Mouse (Mus musculus) liver, embryonic 16.5 days (tissue): ENCODE measurements around the gene Kdm2b. TPM values are rescaled to one million over a fixed set of nuclear protein-coding genes. Genes with fewer than 3 reads are reported as not detected.

Source experiments
- ATAC-seq: fragments of 200-750 bp; cut with Nextera tagmentation; 2 replicates; pipeline ENCODE4 v1.8.0; 2017; ENCODE audit warnings: low read depth, mild to moderate bottlenecking, moderate number of reproducible peaks, moderate library complexity
- H3K27ac ChIP-seq: fragments of 300-500 bp; sonication (generic); 2 replicates; pipeline ENCODE4 v1.5.1; 2014; ENCODE audit warnings: mild to moderate bottlenecking, low read length
- H3K27me3 ChIP-seq: fragments of 300-500 bp; sonication (generic); 2 replicates; pipeline ENCODE4 v1.6.1; 2014; ENCODE audit warnings: low read depth, low read length, mixed read lengths; ENCODE audit not compliant: control insufficient read depth, insufficient read depth
- H3K36me3 ChIP-seq: fragments of 300-500 bp; sonication (generic); 2 replicates; pipeline ENCODE4 v1.6.1; 2014; ENCODE audit warnings: mild to moderate bottlenecking; ENCODE audit not compliant: control insufficient read depth, insufficient read depth
- H3K4me1 ChIP-seq: fragments of 300-500 bp; sonication (generic); 2 replicates; pipeline ENCODE4 v1.6.1; 2014; ENCODE audit warnings: low read depth, low read length, mixed read lengths; ENCODE audit not compliant: control insufficient read depth
- H3K4me2 ChIP-seq: fragments of 300-500 bp; sonication (generic); 2 replicates; pipeline ENCODE4 v1.6.1; 2014; ENCODE audit warnings: low read depth, low read length, mixed read lengths
- H3K4me3 ChIP-seq: fragments of 300-500 bp; sonication (generic); 2 replicates; pipeline ENCODE4 v1.5.1; 2014; ENCODE audit warnings: low read depth, mild to moderate bottlenecking, low read length
- H3K9ac ChIP-seq: fragments of 300-500 bp; sonication (generic); 2 replicates; pipeline ENCODE4 v1.6.1; 2014; ENCODE audit warnings: low read depth, low read length
- H3K9me3 ChIP-seq: fragments of 300-500 bp; sonication (generic); replicated peaks from 2 replicates; pipeline ENCODE4 v1.6.1; 2016; ENCODE audit warnings: low read length; ENCODE audit not compliant: control insufficient read depth
- WGBS: fragments of 180-500 bp; shearing (Covaris S2); extraction: QIAGEN DNeasy Blood & Tissue Kit; methylation state at CpG from one replicate; pipeline ENCODE4 v1.1.7; 2014; ENCODE audit not compliant: insufficient replicate concordance; 5-methylcytosine and 5-hydroxymethylcytosine counted together
- polyA plus RNA-seq: library from polyadenylated mRNA; unstranded; fragments of >200 nt; fragmentation: Nextera tagmentation; extraction: Ambion mirVana; gene quantifications from 2 replicates; pipeline ENCODE4 v1.2.1, GENCODE M21; 2015

Kdm2b gene
- polyA plus RNA-seq, 1 experiment from 2014 or later, result 14.4 TPM

- no peaks in the 10 kb centered on the region; the same call in 1 of the 2 replicates for H3K4me1 ChIP-seq
- H3K9ac ChIP-seq, result no peak overlapping the region
- H3K27ac ChIP-seq, result no peak overlapping the region
- 69% methylated on average over 4 of the region's 4 CpGs for WGBS
- ATAC-seq, result no peak
- no peak overlapping the region for H3K4me2 ChIP-seq
- no peaks in the 10 kb centered on the region for H3K9me3 ChIP-seq
- no peaks in the 10 kb centered on the region for H3K27me3 ChIP-seq
- no peak overlapping the region for H3K4me3 ChIP-seq
- no peaks in the 10 kb centered on the region for H3K36me3 ChIP-seq
These were observed 76.8 kb downstream of the Kdm2b start for GRCm38 (mm10) chr5:122912863-122913262.

- 83% methylated on average over 18 of the region's 18 CpGs for WGBS
- H3K27me3 ChIP-seq, result no peaks in the 10 kb centered on the region
- no peak overlapping the region for H3K27ac ChIP-seq
- no peak overlapping the region for H3K9ac ChIP-seq
- no peak for ATAC-seq
- H3K9me3 ChIP-seq, result no peaks in the 10 kb centered on the region
- H3K4me3 ChIP-seq, result no peak overlapping the region
- H3K4me2 ChIP-seq, result no peak overlapping the region
- no peaks in the 10 kb centered on the region for H3K36me3 ChIP-seq
- H3K4me1 ChIP-seq, result no peaks in the 10 kb centered on the region
These were observed 80.1 kb downstream of the Kdm2b start for GRCm38 (mm10) chr5:122909481-122909880.

GRCm38 (mm10) chr5:122908001-122908400, 81.6 kb downstream of the Kdm2b start:
- Histone ChIP-seq H3K36me3 (no peaks in the 10 kb centered on the region), H3K27me3 (no peaks in the 10 kb centered on the region)
- WGBS, result 61% methylated on average over 2 of the region's 2 CpGs

DNA sequence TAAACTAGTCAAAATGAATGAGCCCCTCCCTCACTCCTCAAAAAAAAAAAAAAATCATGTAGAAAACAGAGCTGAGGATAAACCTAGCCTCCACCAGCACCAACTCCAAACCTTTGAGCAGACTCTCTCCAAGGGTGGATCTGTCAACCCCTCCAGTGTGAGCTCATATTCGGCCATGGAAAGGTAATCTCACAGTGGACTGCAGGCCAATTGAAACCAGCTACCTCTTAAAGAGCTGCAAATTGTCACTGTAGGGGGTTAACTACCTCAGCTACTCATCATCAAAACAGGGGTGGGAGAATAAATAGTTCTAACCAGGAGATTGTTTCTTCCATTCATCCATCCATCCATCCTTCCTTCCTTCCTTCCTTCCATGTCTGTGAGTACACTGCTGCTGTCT, 82.4 kb downstream of the Kdm2b start:
- WGBS, result 48% methylated on average over 1 of the region's 1 CpGs
- Histone ChIP-seq H3K9ac (no peak overlapping the region), H3K9me3 (no peaks in the 10 kb centered on the region), H3K4me1 (peaks cover 13% of the 10 kb centered on the region), H3K36me3 (no peaks in the 10 kb centered on the region), H3K27me3 (no peaks in the 10 kb centered on the region), H3K27ac (no peak overlapping the region), H3K4me2 (no peak overlapping the region), H3K4me3 (no peak overlapping the region)
- ATAC-seq, result no peak

More at GRCm38 (mm10) chr5:122908001-122908400, 81.6 kb downstream of the Kdm2b start:
- ATAC-seq, result no peak
- Histone ChIP-seq H3K4me3 (no peak overlapping the region), H3K4me1 (peaks cover 6% of the 10 kb centered on the region), H3K9me3 (no peaks in the 10 kb centered on the region), H3K9ac (no peak overlapping the region), H3K4me2 (no peak overlapping the region), H3K27ac (no peak overlapping the region)

GRCm38 (mm10) chr5:122903165-122903564, 86.5 kb downstream of the Kdm2b start:
- 24% methylated on average over 5 of the region's 5 CpGs for WGBS
- peak overlapping the region; percentile 46 for H3K27ac ChIP-seq
- ATAC-seq, result no peak
- H3K9me3 ChIP-seq, result no peaks in the 10 kb centered on the region
- H3K4me2 ChIP-seq, result 0 out of 2 replicates have a peak overlapping the region, but pooled peaks have one; percentile 6
- no peak overlapping the region for H3K9ac ChIP-seq
- H3K36me3 ChIP-seq, result no peaks in the 10 kb centered on the region
- H3K4me1 ChIP-seq, result peaks cover 42% of the 10 kb centered on the region
- no peaks in the 10 kb centered on the region for H3K27me3 ChIP-seq
- H3K4me3 ChIP-seq, result no peak overlapping the region

GRCm38 (mm10) chr5:122902228-122902627, 87.4 kb downstream of the Kdm2b start:
- Histone ChIP-seq H3K4me2 (no peak overlapping the region), H3K27me3 (no peaks in the 10 kb centered on the region), H3K36me3 (no peaks in the 10 kb centered on the region), H3K4me1 (peaks cover 46% of the 10 kb centered on the region), H3K9ac (no peak overlapping the region), H3K27ac (no peak overlapping the region), H3K9me3 (no peaks in the 10 kb centered on the region), H3K4me3 (no peak overlapping the region)
- 18% methylated on average over 6 of the region's 6 CpGs for WGBS
- ATAC-seq, result no peak

GRCm38 (mm10) chr5:122901666-122902065, 88.0 kb downstream of the Kdm2b start:
- Histone ChIP-seq H3K4me2 (peak overlapping the region; percentile 1; the same call in 1 of the 2 replicates), H3K36me3 (no peaks in the 10 kb centered on the region), H3K4me1 (peaks cover 46% of the 10 kb centered on the region), H3K4me3 (no peak overlapping the region), H3K9me3 (no peaks in the 10 kb centered on the region), H3K9ac (no peak overlapping the region), H3K27me3 (no peaks in the 10 kb centered on the region), H3K27ac (no peak overlapping the region)
- ATAC-seq, result no peak
- WGBS, result 12% methylated on average over 3 of the region's 3 CpGs

GRCm38 (mm10) chr5:122901179-122901578, 88.4 kb downstream of the Kdm2b start:
- no peak overlapping the region for H3K27ac ChIP-seq

GRCm38 (mm10) chr5:122900558-122901171, 89.0 kb downstream of the Kdm2b start:
- Histone ChIP-seq H3K4me2 (peak overlapping the region; percentile 90), H3K27ac (peak overlapping the region; percentile 49), H3K4me3 (peak overlapping the region; percentile 72), H3K36me3 (no peaks in the 10 kb centered on the region), H3K9ac (peak overlapping the region; percentile 67), H3K27me3 (no peaks in the 10 kb centered on the region), H3K4me1 (peaks cover 46% of the 10 kb centered on the region), H3K9me3 (no peaks in the 10 kb centered on the region)
- ATAC-seq, result no peak
- 7% methylated on average over 25 of the region's 33 CpGs for WGBS

More at GRCm38 (mm10) chr5:122901179-122901578, 88.4 kb downstream of the Kdm2b start:
- H3K9ac ChIP-seq, result no peak overlapping the region
- no peaks in the 10 kb centered on the region for H3K36me3 ChIP-seq
- no peak overlapping the region for H3K4me3 ChIP-seq
- no peaks in the 10 kb centered on the region for H3K9me3 ChIP-seq
- ATAC-seq, result no peak
- peaks cover 46% of the 10 kb centered on the region for H3K4me1 ChIP-seq
- 0 out of 2 replicates have a peak overlapping the region, but pooled peaks have one; percentile 90 for H3K4me2 ChIP-seq
- no peaks in the 10 kb centered on the region for H3K27me3 ChIP-seq
- WGBS, result 39% methylated on average over 11 of the region's 11 CpGs
